Mouse (Mus musculus): ENCODE measurements around the gene Cenpw. TPM values are rescaled to one million over a fixed set of nuclear protein-coding genes. Genes with fewer than 3 reads are reported as not detected.

Cenpw gene
- polyA plus RNA-seq (2014; fragmentation: Illumina TruSeq; extraction: RNeasy Lipid Tissue Mini Kit (QIAGEN cat#74804); ENCODE audit: insufficient read depth, low read depth, low replicate concordance), result 0.96 TPM

GRCm38 (mm10) chr10:30199916-30200826 lies at the start of gene Cenpw:
Gene Cenpw (minus strand): TSS chr10:30200560.

